Mouse (Mus musculus) ovary, adult 18-20 months (tissue): ENCODE measurements around the gene Rundc3a.
"Not testable (repeated sequence)": the region's sequence is repeated elsewhere in the genome, so short reads cannot be mapped to it uniquely, and the experiment has no call there.

Source experiments
- DNase-seq: peaks from one replicate; pipeline ENCODE4 v3.0.0; 2022; ENCODE audit warnings: low spot score, mixed read lengths

Gene Rundc3a

GRCm38 (mm10) chr11:102367504-102368280 is 25.5 kb upstream of the Rundc3a start:
- DNase-seq: no peak

GRCm38 (mm10) chr11:102368347-102368746 is 24.9 kb upstream of the Rundc3a start:
- DNase-seq: no peak

DNA sequence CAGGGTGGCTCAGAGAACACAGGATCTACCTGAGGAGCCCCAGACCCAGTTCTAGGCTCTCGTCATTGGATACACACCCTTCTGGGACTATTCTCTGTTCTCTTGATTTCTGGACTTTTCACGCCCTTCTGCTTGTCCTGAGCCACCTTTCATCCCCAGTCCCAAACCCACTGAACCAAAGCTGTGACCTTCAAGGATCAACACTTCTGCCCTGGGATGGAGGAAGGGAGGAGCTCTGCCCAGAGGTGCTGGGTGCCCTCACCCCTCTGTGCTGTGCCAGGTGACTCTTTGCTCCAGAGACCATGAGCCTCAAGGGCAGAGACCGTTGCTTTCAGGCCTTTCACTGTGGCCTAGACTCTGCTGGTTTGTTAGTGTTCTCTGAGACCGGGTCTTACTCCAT is 23.9 kb upstream of the Rundc3a start:
- DNase-seq: no peak

DNA sequence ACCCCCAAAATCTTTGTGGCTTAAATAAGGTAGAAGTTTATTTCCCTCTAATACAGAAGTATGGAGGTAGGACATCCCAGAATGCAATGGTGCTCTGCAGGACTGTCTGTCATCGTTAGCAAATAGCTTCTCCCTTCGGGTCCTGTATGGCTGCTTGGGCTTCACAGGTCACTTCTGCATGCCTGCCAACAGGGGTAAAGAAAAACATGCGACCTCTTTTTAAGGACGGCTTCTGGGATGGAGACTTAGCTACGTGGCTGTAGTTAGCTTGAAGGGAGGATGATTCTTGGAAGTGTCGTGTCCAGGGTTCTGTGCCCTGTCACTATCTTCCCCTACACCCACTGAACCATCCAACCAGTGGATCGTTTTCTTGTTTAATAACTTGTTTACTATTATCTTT is 22.9 kb upstream of the Rundc3a start:
- no peak for DNase-seq

- DNase-seq: no peak
These were observed 21.1 kb upstream of the Rundc3a start for GRCm38 (mm10) chr11:102371926-102372685.

- no peak for DNase-seq
These were observed 20.3 kb upstream of the Rundc3a start for GRCm38 (mm10) chr11:102372936-102373335.

DNA sequence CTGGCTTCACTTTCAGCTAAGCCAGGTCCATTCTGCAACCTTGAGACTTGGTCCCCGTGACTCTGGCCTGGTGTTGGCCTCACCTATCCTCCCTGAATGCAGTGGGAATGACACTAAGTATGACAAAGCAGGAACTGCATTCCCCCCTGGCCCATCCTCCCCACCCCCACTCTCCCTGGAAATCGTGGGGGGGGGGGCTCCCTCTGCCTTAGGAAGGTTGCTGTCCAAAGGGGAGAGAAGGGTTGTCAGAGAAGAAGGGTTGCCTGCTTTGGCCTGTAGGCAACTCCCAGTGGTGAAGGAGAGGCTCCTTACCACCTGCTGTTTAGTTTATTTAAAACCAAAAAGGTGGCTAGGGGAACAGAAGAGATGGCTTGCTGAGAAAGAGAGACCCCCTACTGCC is 19.6 kb upstream of the Rundc3a start:
- DNase-seq: no peak

DNA sequence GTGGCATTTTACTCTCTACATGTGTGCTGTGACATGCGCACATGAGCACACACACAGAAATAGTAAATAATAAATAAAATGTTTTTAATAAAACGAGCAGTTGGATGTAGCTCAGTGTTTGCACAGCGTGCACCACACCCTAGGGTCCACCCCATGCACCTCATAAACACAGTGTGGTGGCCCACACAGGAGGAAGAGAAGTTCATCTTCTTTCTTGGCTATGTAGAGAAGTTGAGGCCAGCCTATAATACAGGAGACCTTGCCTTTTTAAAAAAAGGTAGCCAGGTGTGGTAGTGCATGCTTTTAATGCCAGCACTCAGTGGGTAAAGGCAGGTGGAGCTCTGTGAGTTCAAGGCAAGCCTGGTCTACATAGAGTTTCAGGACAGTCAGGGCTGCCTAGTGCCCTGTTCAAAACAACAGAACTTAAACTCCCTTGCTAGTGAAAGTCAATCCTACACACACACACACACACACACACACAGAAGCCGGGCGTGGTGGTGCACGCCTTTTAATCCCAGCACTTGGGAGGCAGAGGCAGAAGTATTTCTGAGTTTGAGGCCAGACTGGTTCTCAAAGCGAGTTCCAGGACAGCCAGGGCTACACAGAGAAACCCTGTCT is 19.0 kb upstream of the Rundc3a start:
- DNase-seq: no peak

DNA sequence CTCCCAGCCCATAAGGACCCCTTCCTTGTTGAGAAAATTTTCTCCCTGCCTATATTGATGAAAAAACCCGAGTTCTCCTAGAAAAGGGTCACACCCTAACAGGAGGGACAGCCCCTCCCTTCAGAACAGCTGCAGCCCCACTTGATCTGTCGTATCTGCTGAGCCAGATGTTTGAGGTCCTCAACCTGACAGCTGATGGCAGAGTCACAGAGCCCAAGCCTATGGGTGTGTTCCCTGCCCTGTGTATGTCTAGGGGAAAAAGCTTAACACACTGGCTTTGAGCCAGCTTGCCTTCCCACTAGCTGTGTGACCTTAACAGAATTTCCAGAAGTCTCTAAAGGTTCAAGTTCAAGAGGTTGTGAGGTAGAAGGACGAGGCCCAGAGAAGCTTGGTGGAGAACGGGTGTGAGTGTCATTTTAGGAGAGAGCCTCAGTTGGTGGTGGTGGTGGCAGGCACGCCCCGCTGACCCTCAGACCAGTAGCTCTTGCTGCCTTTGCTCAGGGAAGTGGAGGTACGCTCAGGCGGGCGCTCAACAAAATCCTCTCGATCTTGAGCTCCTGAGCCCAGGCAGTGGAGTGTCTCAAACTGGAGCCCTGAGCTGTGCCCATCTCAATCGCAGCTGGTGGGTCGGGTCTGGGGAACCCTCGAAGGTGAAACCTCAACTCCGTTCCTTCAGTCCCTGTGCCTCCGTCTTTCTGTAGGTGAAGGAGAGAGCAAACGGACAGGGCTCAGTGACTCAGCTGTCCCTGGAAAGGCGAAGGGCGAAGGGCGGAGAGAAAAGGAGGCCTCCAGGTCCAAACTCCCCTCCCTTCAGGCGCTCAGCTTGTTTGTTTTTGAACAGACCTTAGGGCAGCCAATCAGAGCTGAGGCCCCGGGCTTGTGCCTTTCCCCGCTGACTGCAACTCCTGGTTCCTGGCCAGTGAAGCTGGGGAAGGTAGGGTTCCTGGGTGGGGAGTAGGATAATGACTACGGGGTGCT is 17.7 kb upstream of the Rundc3a start:
- DNase-seq: peak; percentile 59

- DNase-seq: no peak
These were observed 16.9 kb upstream of the Rundc3a start for GRCm38 (mm10) chr11:102376196-102376835.

GRCm38 (mm10) chr11:102377186-102377585 is 16.0 kb upstream of the Rundc3a start:
- DNase-seq: no peak

- DNase-seq: no peak
These were observed 13.1 kb upstream of the Rundc3a start for GRCm38 (mm10) chr11:102380091-102380490.

GRCm38 (mm10) chr11:102381341-102382100 is 11.7 kb upstream of the Rundc3a start:
- no peak for DNase-seq

DNA sequence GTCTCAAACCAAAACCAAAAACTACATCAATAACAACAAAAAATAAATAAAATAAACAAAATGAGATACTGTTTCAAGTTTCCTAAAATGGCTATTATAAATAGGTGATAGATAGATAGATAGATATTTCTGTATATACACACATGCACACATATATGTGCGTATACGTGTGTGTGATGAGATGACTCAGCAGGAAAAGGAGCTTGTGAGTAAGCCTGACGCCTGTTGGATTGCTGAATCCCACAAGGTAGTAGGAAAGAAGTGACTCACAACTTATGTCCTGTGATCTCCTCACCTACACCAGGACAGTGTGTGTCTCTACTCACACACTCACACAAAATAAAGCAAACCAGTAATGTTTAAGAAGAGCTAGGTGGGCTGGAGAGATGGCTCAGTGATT is 10.4 kb upstream of the Rundc3a start:
- DNase-seq: no peak

DNA sequence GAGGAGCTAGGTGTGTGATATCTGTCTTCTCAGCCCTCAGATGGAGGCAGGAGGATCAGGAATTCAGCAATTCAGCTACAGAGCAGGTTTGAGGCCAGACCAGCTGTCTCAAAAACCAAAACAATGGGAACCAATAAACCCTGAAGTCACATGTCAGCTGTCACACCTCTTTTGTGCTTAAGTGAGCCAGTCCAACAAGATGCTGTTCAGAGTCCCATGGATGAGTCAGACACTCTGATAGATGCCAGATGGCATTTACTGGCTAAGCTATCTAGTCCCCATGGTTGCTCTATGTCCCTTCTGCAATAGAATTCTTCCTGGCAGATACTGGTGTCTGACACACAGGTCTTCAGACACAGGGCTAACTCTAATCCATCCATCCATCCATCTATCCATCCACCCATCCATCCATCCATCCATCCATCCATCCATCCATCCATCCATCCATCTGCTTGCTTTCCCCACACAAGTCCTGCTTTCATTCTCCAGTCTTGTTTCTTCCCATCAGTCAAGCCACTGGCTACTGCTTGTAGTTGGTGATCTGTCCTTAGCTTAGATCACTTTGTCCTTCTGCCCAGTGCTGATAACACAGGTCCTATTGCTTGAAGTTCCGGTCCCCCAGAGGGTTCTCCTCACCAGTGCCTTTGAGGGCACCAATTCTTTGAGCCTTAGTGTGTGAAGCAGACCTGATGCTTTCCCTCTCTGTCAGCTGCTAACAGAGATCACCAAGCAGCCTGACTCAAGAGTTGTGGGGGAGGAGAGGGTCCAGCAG is 9.7 kb upstream of the Rundc3a start:
- no peak for DNase-seq

DNA sequence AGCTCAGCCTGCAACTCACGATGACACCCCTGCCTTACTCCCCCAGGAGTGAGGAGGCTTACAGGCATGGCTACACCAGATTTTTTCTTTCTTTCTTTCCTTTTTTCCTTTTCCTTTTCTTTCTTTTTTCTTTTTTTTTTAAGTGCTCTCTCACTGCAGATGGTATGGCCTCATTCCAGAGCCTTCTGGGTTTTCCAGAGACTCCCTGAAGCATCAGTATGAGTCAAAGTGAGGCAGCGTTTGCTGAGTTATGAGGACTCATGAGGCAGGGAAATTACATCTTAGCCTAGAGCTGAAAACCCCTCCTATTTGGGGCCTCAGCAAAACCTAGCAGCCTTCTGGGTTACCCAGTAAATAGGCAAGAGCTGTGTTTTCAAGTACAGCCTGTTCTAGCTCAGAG is 8.8 kb upstream of the Rundc3a start:
- DNase-seq: no peak

- no peak for DNase-seq
These were observed 8.1 kb upstream of the Rundc3a start for GRCm38 (mm10) chr11:102385075-102385474.

DNA sequence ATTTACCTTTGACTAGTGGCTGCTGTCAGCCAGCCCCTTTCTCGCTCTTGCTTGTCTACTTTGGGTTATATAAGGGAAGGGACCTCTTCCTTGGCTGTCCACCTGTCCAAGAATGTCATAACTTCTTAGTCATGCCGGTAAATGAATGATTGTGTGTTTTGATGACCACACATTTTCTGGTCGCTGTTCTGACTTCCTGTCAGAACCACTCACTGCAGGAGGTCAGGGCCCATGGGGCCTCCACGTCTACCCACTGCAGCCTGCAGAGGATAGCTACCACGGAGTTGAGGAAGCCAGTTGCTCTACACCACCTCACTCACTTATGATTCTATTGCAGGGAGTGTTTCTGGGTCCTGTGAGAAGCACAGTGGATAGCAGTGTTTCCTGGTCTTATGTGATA is 7.1 kb upstream of the Rundc3a start:
- DNase-seq: no peak

DNA sequence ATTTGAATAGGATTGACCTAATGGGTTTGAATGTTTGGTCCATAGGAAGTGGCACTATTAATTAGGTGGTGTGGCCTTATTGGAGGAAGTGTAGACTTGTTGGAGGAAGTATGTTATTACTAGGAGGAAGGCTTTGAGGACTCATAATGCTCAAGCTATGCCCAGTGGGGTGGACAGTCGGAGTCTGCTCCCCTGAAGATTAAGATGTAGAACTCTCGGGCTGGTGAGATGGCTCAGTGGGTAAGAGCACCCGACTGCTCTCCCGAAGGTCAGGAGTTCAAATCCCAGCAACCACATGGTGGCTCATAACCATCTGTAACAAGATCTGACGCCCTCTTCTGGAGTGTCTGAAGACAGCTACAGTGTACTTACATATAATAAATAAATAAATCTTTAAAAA is 3.8 kb upstream of the Rundc3a start:
- not testable (repeated sequence) for DNase-seq
